Mouse (Mus musculus) megakaryocyte, adult 5-6 weeks (primary cell): ENCODE results near the gene Scgb1a1. TPM values are rescaled to one million over a fixed set of nuclear protein-coding genes. Genes with fewer than 3 reads are reported as not detected.

Source experiments
- ATAC-seq: 2 replicates; pipeline ENCODE4 v1.8.0; 2016; ENCODE audit warnings: mild to moderate bottlenecking, inconsistent platforms; ENCODE audit not compliant: poor library complexity, severe bottlenecking
- total RNA-seq, 2 experiments: library from RNA; stranded (forward) in 1 of 2; stranded (reverse) in 1 of 2; fragments of 153-499, 151-499 nt in 1 of 2; fragments of 221-1000, 200-1000 nt in 1 of 2; gene quantifications; 2 replicates each; pipeline versions ENCODE4 v1.2.3 to v1.2.4; 2015 to 2017

Gene Scgb1a1
- total RNA-seq, 2 experiments from 2014 or later: 1.5 TPM; not detected in 1

DNA sequence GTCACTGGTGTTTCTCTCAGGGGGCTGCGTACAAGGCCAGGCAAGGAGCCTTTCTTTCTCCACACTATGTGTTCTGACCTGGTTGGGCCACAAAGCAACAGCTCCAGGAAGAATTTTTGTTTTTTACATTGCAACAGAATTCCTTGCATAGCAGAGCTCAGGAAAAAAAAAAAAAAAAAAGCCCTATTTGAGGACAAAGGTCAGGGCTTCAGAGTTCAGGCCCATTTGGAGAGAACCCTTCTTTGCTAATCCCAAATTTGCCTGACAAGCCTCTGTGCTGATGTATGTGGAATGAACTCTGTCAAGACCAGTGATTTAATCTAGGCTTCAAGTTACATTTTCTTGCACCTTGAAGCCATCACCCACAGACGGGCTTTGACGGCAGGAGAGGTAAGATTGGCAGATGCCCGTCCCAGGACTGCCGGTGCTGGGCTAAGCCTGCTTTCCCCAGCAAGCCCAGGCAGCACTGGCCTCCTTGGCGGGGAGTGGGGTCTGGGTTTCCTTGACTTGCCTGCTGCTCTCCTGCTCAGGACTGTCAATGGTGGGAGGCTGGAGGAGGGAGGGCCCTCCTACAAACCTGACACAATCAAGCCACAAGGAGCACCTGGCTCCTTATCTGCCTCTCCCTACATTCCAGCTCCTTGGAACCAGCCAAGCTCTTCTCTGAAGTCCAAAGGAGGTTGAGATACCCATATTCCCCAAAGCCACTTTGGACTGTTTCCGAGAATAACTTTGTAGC is 40.4 kb downstream of the Scgb1a1 start:
- no peak for ATAC-seq

DNA sequence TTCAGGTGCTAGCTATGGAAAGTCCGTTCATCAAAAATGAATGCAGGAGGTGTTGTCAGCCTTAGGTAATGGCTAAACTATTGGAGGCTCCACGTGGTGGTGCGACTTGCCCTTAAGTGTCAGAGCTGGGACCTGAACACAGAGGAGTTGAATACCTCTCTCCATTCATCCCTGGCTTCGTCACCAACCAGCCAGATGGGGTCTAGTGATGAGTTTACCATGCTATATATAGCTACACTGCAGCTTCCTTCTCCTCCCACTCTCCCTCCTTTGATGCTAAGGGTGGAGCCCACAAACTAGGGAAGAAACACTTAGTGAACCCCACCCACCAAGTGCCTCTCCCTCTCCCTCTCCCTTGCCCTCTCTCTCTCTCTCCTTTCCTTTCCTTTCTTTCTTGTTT is 43.5 kb downstream of the Scgb1a1 start:
- peak; percentile 77 for ATAC-seq

DNA sequence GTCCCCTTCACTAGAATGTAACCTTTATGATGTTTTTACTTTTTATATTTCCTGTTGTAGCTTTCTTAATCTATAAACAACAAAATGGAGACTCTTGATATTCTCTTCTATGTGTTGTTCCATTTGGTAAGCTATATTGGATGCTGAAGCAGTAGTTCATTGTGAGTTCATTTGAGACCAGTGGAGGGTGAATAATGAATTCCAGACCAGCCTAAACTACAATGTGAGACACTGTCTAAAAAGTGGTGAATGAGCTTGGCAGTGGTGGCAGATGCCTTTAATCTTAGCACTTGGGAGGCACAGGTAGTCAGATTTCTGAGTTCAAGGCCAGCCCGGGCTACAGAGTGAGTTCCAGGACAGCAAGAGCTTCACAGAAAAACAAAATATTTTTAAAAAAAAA is 44.6 kb downstream of the Scgb1a1 start:
- no peak for ATAC-seq

GRCm38 (mm10) chr19:9041074-9041473 is 46.7 kb downstream of the Scgb1a1 start:
- peak; percentile 60 for ATAC-seq

DNA sequence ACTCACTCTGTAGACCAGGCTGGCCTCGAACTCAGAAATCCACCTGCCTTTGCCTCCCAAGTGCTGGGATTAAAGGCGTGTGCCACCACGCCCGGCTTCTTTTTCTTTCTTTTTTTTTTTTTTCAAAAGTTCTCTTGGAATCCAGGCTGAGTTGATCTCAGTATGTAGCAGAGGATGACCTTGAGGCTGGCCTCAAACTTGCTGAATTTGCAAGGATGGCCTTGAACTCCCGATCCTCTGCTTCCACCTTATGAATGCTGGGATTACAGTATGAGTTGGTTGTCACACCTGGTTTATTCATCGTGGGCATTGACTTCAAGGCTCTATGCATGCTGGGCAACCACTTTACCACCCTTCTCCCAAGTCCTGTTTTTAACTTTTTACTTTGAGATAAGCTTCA is 47.1 kb downstream of the Scgb1a1 start:
- no peak for ATAC-seq

DNA sequence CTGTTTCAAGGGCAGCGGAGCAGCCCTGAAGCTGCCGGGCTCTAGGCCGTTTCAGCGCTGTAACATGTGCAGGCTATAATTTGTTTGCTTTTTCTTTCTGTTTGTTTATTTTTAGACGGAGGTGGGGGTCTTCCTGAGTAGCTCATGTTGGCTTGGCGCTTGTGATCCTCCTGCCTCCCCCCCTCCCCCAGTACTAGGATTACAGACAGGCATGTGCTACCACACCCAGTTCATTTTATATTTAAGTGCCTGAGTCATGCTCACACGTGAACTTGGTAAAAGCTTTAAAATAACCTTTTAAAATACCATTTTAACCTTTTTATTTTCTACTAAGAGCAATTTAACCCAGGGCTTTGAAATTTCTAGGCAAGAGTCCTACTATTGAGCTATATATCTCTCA is 47.8 kb downstream of the Scgb1a1 start:
- ATAC-seq: no peak

DNA sequence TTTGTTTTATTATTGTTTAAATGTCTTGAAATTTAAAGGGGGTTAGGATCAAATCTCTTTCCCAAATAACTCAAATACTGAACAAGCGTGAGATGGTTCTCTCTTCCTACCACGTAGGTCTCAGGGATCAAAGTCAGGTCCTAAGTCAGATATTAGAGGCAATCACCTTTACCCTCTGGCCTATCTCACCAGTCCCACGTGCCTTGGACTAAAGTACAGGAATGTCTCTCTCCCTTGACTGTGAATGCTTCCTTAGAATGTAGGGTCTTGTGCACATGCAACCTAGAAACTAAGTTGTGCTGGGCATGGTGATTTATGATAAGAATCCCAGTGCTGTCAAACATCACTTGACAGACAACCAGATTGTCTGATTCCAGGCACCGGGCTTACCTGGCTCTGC is 48.5 kb downstream of the Scgb1a1 start:
- no peak for ATAC-seq

- peak; percentile 62 for ATAC-seq
Observed at GRCm38 (mm10) chr19:9038136-9038535, 49.6 kb downstream of the Scgb1a1 start.

DNA sequence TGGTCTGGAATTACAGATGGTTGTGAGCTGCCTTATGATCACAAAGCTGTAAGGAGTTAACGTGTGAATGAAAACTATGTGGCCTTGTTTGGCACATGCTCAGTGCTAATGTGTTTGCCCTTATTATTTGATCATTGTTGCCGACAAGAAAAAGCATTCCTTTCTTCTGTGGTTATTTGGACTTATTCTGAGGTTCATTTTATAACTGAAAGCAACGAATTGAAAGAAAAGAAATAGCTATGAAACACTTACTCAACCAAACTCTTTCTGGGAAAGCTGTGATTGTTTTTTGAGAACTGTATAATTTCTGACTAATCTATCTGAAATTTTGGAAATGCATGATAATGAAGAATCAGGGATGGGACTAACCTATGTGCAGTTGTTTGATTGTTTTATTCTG is 52.7 kb downstream of the Scgb1a1 start:
- ATAC-seq: no peak

GRCm38 (mm10) chr19:9034480-9034879 is 53.3 kb downstream of the Scgb1a1 start:
- ATAC-seq: no peak

Other genes with a start within 250 kb of the Scgb1a1 start
- gene Gng3, start 248.8 kb downstream of the Scgb1a1 start, total RNA-seq (2015): 0.16 TPM in 1 of 2 replicates, not detected in the other
- gene Gng3, start 248.8 kb downstream of the Scgb1a1 start, total RNA-seq (2017): not detected in 2 replicates
- 0.16 and 0.55 TPM in 2 replicates for gene Lrrn4cl, start 237.2 kb downstream of the Scgb1a1 start, total RNA-seq (2015)
- 0.12 TPM in 1 of 2 replicates, not detected in the other for gene Lrrn4cl, start 237.2 kb downstream of the Scgb1a1 start, total RNA-seq (2017)
- gene Ubxn1, start 216.5 kb downstream of the Scgb1a1 start, total RNA-seq (2015): 63.2 and 66.8 TPM in 2 replicates
- gene Ubxn1, start 216.5 kb downstream of the Scgb1a1 start, total RNA-seq (2017): 149 and 168 TPM in 2 replicates
- 39.9 and 41.9 TPM in 2 replicates for gene Uqcc3, start 207.0 kb downstream of the Scgb1a1 start, total RNA-seq (2015)
- gene Uqcc3, start 207.0 kb downstream of the Scgb1a1 start, total RNA-seq (2017): 58.1 and 75.6 TPM in 2 replicates
- 29.0 and 50.8 TPM in 2 replicates for gene Lbhd1, start 204.2 kb downstream of the Scgb1a1 start, total RNA-seq (2015)
- 5.2 and 7.5 TPM in 2 replicates for gene Lbhd1, start 204.2 kb downstream of the Scgb1a1 start, total RNA-seq (2017)
- not detected in 2 replicates for gene Gm49403, start 204.0 kb downstream of the Scgb1a1 start, total RNA-seq (2015)
- not detected in 2 replicates for gene Gm49403, start 204.0 kb downstream of the Scgb1a1 start, total RNA-seq (2017)
- gene 1810009A15Rik, start 199.1 kb downstream of the Scgb1a1 start, total RNA-seq (2015): 43.9 and 64.0 TPM in 2 replicates
- 61.2 and 66.3 TPM in 2 replicates for gene 1810009A15Rik, start 199.1 kb downstream of the Scgb1a1 start, total RNA-seq (2017)
- 0.27 TPM in 1 of 2 replicates, not detected in the other for gene Gm49416, start 199.0 kb downstream of the Scgb1a1 start, total RNA-seq (2015)
- gene Gm49416, start 199.0 kb downstream of the Scgb1a1 start, total RNA-seq (2017): 0.85 TPM in 1 of 2 replicates, not detected in the other
- gene Ints5, start 195.0 kb downstream of the Scgb1a1 start, total RNA-seq (2015): 9.1 and 9.3 TPM in 2 replicates
- gene Ints5, start 195.0 kb downstream of the Scgb1a1 start, total RNA-seq (2017): 10.2 and 11.3 TPM in 2 replicates
- gene Ganab, start 189.9 kb downstream of the Scgb1a1 start, total RNA-seq (2015): 69.0 and 71.3 TPM in 2 replicates
- gene Ganab, start 189.9 kb downstream of the Scgb1a1 start, total RNA-seq (2017): 51.7 and 58.4 TPM in 2 replicates
- gene B3gat3, start 167.6 kb downstream of the Scgb1a1 start, total RNA-seq (2015): 19.5 and 23.3 TPM in 2 replicates
- 28.9 and 29.8 TPM in 2 replicates for gene B3gat3, start 167.6 kb downstream of the Scgb1a1 start, total RNA-seq (2017)
- gene Rom1, start 158.6 kb downstream of the Scgb1a1 start, total RNA-seq (2015): 1.4 and 1.8 TPM in 2 replicates
- gene Rom1, start 158.6 kb downstream of the Scgb1a1 start, total RNA-seq (2017): 0.81 and 3.2 TPM in 2 replicates
- 17.1 and 18.0 TPM in 2 replicates for gene Eml3, start 158.4 kb downstream of the Scgb1a1 start, total RNA-seq (2015)
- 29.3 and 32.0 TPM in 2 replicates for gene Eml3, start 158.4 kb downstream of the Scgb1a1 start, total RNA-seq (2017)
- gene Mta2, start 146.1 kb downstream of the Scgb1a1 start, total RNA-seq (2015): 47.3 and 53.3 TPM in 2 replicates
- 98.8 and 106 TPM in 2 replicates for gene Mta2, start 146.1 kb downstream of the Scgb1a1 start, total RNA-seq (2017)
- 1.7 and 2.9 TPM in 2 replicates for gene Tut1, start 134.1 kb downstream of the Scgb1a1 start, total RNA-seq (2015)
- 8.8 and 9.9 TPM in 2 replicates for gene Tut1, start 134.1 kb downstream of the Scgb1a1 start, total RNA-seq (2017)
- 319 and 343 TPM in 2 replicates for gene Eef1g, start 120.9 kb downstream of the Scgb1a1 start, total RNA-seq (2015)
- 206 and 209 TPM in 2 replicates for gene Eef1g, start 120.9 kb downstream of the Scgb1a1 start, total RNA-seq (2017)
- gene Ahnak, start 98.7 kb downstream of the Scgb1a1 start, total RNA-seq (2015): 372 and 397 TPM in 2 replicates
- 659 and 727 TPM in 2 replicates for gene Ahnak, start 98.7 kb downstream of the Scgb1a1 start, total RNA-seq (2017)
- 7.2 and 9.5 TPM in 2 replicates for gene Asrgl1, start 47.7 kb upstream of the Scgb1a1 start, total RNA-seq (2015)
- 7.5 and 8.3 TPM in 2 replicates for gene Asrgl1, start 47.7 kb upstream of the Scgb1a1 start, total RNA-seq (2017)